Mouse (Mus musculus): Measurements from ENCODE around the gene Clk3. TPM values are rescaled to one million over a fixed set of nuclear protein-coding genes. Genes with fewer than 3 reads are reported as not detected.

The Clk3 gene
- total and polyA plus RNA-seq, 3 experiments = 27.6 to 61.7 (median 33.8) TPM

- WGBS = 85% methylated on average over 13 of the region's 13 CpGs
- Histone ChIP-seq H3K4me1 (ENCODE audit: control insufficient read depth, insufficient read depth, low read length) (peaks cover 29% of the 10 kb centered on the region), H3K27me3 (ENCODE audit: control insufficient read depth, insufficient read depth, low read length) (no peaks in the 10 kb centered on the region), H3K27ac (peak overlapping the region; percentile 100), H3K9ac (ENCODE audit: low read depth, low read length) (no peak overlapping the region), H3K4me3 (peak overlapping the region; percentile 4; the same call in 1 of the 2 replicates), H3K79me2 (replicated peaks; ENCODE audit: control insufficient read depth, insufficient read depth, low read length) (peaks cover 7% of the 10 kb centered on the region), H3K36me3 (ENCODE audit: control insufficient read depth, insufficient read depth, low read length) (peaks cover 24% of the 10 kb centered on the region)
- intact Hi-C loops (cut with DNase I) = loop anchor here (2.0 to 5.0 kb wide), 3 partner anchors 220 to 613 kb away; partner anchors contain the start of gene Neil1
- DNase-seq = no peak
- TF ChIP-seq CTCF (IDR thresholded peaks at IDR 0.05) (no peak), POLR2A (IDR thresholded peaks at IDR 0.05; ENCODE audit: insufficient read depth, low read depth, low read length) (no peak), EP300 (IDR thresholded peaks at IDR 0.05; ENCODE audit: insufficient read depth, low read depth, low read length) (no peak)
Measured at GRCm38 (mm10) chr9:57761563-57762551, 3.8 kb downstream of the Clk3 start.

- Histone ChIP-seq H3K4me1 (ENCODE audit: control insufficient read depth, insufficient read depth, low read length) (peaks cover 29% of the 10 kb centered on the region), H3K9ac (ENCODE audit: low read depth, low read length) (no peak overlapping the region), H3K36me3 (ENCODE audit: control insufficient read depth, insufficient read depth, low read length) (peaks cover 24% of the 10 kb centered on the region), H3K27me3 (ENCODE audit: control insufficient read depth, insufficient read depth, low read length) (no peaks in the 10 kb centered on the region), H3K4me3 (no peak overlapping the region), H3K27ac (no peak overlapping the region), H3K79me2 (replicated peaks; ENCODE audit: control insufficient read depth, insufficient read depth, low read length) (peaks cover 7% of the 10 kb centered on the region)
- DNase-seq = no peak
- WGBS = 89% methylated on average over 24 of the region's 24 CpGs
- no peak for TF ChIP-seq POLR2A (IDR thresholded peaks at IDR 0.05; ENCODE audit: insufficient read depth, low read depth, low read length)
- TF ChIP-seq CTCF (IDR thresholded peaks at IDR 0.05) = no peak
- TF ChIP-seq EP300 (IDR thresholded peaks at IDR 0.05; ENCODE audit: insufficient read depth, low read depth, low read length) = no peak
- intact Hi-C loops (cut with DNase I) = loop anchor here (5.0 kb wide), 2 partner anchors 218 to 237 kb away; no protein-coding TSS in a partner anchor
Measured at GRCm38 (mm10) chr9:57760416-57761146, 5.1 kb downstream of the Clk3 start.

- intact Hi-C loops (cut with DNase I) = loop anchor here (5.0 kb wide), 1 partner anchor 237 kb away; the partner anchor contains the start of gene Cox5a
- Histone ChIP-seq H3K36me3 (ENCODE audit: control insufficient read depth, insufficient read depth, low read length) (peaks cover 24% of the 10 kb centered on the region), H3K27me3 (ENCODE audit: control insufficient read depth, insufficient read depth, low read length) (no peaks in the 10 kb centered on the region), H3K27ac (peak overlapping the region; percentile 40; the same call in 1 of the 2 replicates), H3K79me2 (replicated peaks; ENCODE audit: control insufficient read depth, insufficient read depth, low read length) (peaks cover 7% of the 10 kb centered on the region), H3K4me3 (no peak overlapping the region), H3K9ac (ENCODE audit: low read depth, low read length) (no peak overlapping the region), H3K4me1 (ENCODE audit: control insufficient read depth, insufficient read depth, low read length) (peaks cover 29% of the 10 kb centered on the region)
- TF ChIP-seq POLR2A (IDR thresholded peaks at IDR 0.05; ENCODE audit: insufficient read depth, low read depth, low read length) = no peak
- TF ChIP-seq CTCF (IDR thresholded peaks at IDR 0.05) = peak; percentile 95
- TF ChIP-seq EP300 (IDR thresholded peaks at IDR 0.05; ENCODE audit: insufficient read depth, low read depth, low read length) = peak; percentile 89
- DNase-seq = peak; percentile 79 to 82
- WGBS = 9% methylated on average over 6 of the region's 6 CpGs
Measured at GRCm38 (mm10) chr9:57759289-57759688, 6.4 kb downstream of the Clk3 start.

- no peak overlapping the region for H3K27ac ChIP-seq
- DNase-seq = no peak
- H3K27me3 ChIP-seq (ENCODE audit: control insufficient read depth, insufficient read depth, low read length) = no peaks in the 10 kb centered on the region
- H3K36me3 ChIP-seq (ENCODE audit: control insufficient read depth, insufficient read depth, low read length) = peaks cover 22% of the 10 kb centered on the region
- H3K9ac ChIP-seq (ENCODE audit: low read depth, low read length) = no peak overlapping the region
- peaks cover 26% of the 10 kb centered on the region for H3K4me1 ChIP-seq (ENCODE audit: control insufficient read depth, insufficient read depth, low read length)
- intact Hi-C loops (cut with DNase I) = loop anchor here (5.0 kb wide), 1 partner anchor 236 kb away; the partner anchor contains the start of gene Cox5a
- no peak overlapping the region for H3K4me3 ChIP-seq
- TF ChIP-seq CTCF (IDR thresholded peaks at IDR 0.05) (no peak), EP300 (IDR thresholded peaks at IDR 0.05; ENCODE audit: insufficient read depth, low read depth, low read length) (no peak), POLR2A (IDR thresholded peaks at IDR 0.05; ENCODE audit: insufficient read depth, low read depth, low read length) (no peak)
- 90% methylated on average over 22 of the region's 22 CpGs for WGBS
- H3K79me2 ChIP-seq (replicated peaks; ENCODE audit: control insufficient read depth, insufficient read depth, low read length) = peaks cover 5% of the 10 kb centered on the region
Measured at GRCm38 (mm10) chr9:57758528-57758927, 7.1 kb downstream of the Clk3 start.

GRCm38 (mm10) chr9:57757578-57757977 is 8.1 kb downstream of the Clk3 start:
- Histone ChIP-seq H3K27me3 (ENCODE audit: control insufficient read depth, insufficient read depth, low read length) (no peaks in the 10 kb centered on the region), H3K4me1 (ENCODE audit: control insufficient read depth, insufficient read depth, low read length) (peaks cover 19% of the 10 kb centered on the region), H3K9ac (ENCODE audit: low read depth, low read length) (no peak overlapping the region), H3K79me2 (replicated peaks; ENCODE audit: control insufficient read depth, insufficient read depth, low read length) (peaks cover 5% of the 10 kb centered on the region), H3K27ac (no peak overlapping the region), H3K36me3 (ENCODE audit: control insufficient read depth, insufficient read depth, low read length) (peaks cover 15% of the 10 kb centered on the region), H3K4me3 (no peak overlapping the region)
- intact Hi-C loops (cut with DNase I) = loop anchor here (5.0 kb wide), 1 partner anchor 235 kb away; the partner anchor contains the start of gene Cox5a
- TF ChIP-seq POLR2A (IDR thresholded peaks at IDR 0.05; ENCODE audit: insufficient read depth, low read depth, low read length) = peak; percentile 25; the same call in 1 of the 2 replicates
- no peak for TF ChIP-seq EP300 (IDR thresholded peaks at IDR 0.05; ENCODE audit: insufficient read depth, low read depth, low read length)
- TF ChIP-seq CTCF (IDR thresholded peaks at IDR 0.05) = no peak
- no peak for DNase-seq
- 39% methylated on average over 3 of the region's 3 CpGs for WGBS
